Mouse (Mus musculus) ovary, adult 18-20 months (tissue): ENCODE results near the gene Babam2.

ENCODE experiments used
- DNase-seq: peaks from one replicate; pipeline ENCODE4 v3.0.0; 2022; ENCODE audit warnings: low spot score, mixed read lengths

Gene Babam2

DNA sequence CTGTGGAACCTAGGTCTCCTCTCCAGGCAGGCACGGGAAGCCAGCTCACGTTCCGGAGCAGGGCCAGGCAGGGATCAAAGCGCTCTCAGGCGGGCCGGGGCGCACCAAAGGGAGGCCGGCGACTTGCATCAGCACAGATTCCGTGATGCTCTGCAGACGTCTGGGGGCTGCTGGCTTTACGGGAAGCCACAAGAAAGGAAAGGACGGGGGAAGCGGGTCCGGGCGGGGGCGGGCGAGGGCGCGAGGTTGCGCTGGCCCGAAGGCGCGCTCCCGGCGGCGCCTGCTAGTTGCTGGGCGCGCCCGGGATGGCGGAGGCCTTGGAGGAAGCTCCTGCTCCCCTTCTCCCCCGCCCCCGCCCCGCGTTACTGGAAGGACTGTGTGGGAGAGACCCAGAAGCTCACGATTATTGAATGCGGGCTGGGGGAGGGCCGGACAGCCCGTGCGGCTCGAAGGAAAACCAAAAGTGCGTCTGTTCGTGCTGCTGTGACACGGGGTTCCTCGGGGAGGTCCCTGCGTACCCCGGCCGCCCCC is 435.6 kb downstream of the Babam2 start:
- peak; percentile 76 for DNase-seq

- DNase-seq: peak; percentile 85
Observed at GRCm38 (mm10) chr5:32133549-32134004, 436.1 kb downstream of the Babam2 start.

DNA sequence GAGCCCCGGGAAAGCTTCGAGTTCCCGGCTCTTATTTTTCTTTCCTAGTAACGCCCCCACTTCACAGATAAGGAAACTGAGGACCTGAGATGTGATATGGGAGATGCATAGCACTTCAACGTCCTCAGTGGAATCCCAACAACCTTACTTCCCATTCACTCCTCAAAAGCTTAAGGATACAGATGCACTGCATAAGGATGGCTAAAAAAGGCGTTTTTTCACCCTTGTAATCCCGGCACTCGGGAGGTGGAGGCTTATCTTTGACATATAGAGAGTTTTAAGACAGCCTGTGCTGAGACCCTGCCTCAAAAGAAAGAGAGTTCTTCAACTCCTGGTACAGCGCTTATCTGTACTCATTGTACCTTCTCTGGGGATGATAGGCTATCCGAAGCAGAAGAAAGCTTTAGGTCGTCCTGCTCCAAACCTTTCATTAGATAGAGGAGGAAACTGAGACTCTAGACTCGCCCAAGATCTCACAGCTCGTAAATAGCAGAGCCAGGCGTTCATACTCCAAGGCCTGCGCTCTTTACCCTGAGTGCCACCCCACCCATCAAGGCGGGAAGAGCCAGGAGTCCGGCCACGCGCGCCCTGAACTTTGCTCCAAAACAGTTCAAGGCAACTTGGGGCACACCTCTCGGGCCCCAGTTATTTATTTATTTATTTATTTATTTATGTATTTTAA is 436.7 kb downstream of the Babam2 start:
- DNase-seq: no peak
